Mouse (Mus musculus): ENCODE results near the gene Cdk13.

Gene Cdk13

DNA sequence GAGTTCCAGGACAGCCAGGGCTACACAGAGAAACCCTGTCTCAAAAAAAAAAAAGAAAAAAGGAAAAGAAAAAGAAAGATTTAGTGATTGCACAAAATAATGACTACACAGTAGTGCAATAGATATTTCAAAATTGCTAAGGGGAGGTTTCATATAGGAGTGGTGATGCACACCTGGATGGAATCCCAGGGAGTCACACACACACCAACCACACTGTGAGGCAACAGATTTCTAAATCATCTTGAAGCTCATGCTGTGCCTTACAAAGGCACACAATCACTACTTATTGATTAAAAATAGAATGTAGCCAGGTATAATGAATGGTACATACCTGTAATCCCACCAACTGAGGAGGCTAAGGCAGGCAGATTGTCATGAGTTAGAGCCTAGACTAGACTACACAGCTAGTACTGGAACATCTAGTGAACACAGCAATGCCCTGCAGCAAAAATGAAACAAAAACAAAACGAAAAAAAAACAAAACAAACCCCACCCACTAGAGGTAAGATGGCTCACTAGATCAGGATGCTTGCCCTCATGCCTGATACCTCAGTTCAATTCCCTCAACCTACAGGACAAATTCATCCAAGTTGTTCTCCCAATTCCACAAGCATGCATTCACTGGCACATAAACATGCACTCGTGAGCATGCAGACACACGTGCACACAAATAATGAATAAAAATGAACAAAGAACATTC, 9.0 kb downstream of the Cdk13 start:
- no peak for TF ChIP-seq GATA4 (IDR thresholded peaks at IDR 0.05; ENCODE audit: insufficient replicate concordance, low read length)

DNA sequence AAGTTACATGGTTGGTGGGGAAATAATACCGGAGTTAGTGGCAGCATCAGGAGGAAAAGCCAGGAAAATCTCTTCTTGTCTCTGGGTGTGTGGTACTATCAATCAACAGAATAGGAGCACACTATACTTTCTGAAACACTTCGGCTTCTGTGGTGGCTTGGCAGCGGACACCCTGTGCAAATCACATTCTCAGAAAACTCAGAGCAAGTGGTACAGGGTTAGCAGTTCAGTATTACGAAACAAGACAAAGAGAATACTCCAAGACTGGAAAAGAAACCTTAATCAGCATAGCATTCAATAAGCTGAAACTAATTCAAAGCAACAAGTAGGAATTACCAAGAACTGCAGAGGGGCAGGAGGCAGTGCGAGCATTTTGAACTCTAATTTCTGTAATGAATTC, 21.3 kb downstream of the Cdk13 start:
- TF ChIP-seq GATA4 (IDR thresholded peaks at IDR 0.05; ENCODE audit: insufficient replicate concordance, low read length), result no peak

DNA sequence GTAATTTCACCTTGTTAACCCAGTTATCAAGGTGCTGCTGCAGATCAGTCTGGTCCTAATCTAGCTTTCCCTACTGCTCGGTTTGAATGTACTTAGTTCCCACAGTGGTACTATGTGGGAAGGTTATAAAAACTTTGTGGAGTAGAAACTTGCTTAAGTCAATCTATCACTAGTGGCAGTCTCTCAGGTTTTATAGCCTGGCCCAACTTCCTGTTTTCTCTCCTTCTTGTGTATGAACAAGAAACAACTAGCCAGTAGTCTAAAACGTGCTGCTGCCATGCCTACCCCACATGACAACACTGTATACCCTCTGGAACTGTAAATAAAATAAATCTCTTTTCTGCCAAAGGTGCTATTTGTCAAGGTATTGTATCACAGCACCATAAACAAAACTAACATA, 25.0 kb downstream of the Cdk13 start:
- TF ChIP-seq GATA4 (IDR thresholded peaks at IDR 0.05; ENCODE audit: insufficient replicate concordance, low read length), result no peak

DNA sequence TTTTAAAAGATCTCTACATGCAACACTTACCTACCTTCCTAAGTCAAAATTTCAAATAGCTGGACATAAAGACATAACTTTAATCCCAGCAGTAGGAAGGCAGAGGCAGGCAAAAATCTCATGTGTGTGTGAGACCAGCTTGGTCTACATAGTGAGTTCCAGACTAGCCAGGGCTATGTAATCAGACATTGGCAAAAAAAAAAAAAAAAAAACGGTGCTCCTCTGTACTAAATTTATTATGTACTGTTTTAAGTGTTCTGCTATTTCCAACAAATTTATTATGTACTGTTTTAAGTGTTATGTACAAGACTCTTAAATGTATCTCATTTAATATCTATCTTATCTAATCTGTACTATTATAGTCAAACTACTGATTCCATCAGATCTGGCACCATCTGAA, 28.6 kb downstream of the Cdk13 start:
- no peak for TF ChIP-seq GATA4 (IDR thresholded peaks at IDR 0.05; ENCODE audit: insufficient replicate concordance, low read length)

DNA sequence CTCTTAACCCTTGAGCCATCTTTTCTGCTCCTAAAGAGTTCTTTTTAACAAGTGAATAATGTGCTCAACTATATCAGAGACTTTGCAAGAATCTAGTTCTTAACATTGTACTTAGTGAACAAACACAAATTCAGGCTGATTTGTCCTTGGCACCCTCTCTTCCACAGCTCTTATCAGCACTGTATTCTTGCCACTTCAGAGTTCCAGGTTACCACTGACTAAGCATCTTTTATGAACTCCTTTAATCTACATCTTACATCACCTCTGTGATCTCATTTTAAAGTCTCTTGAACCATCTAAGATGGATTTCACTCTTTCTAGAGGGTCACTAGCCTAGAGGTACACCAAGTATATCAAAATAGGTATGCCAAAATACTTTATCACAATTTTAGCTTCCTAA, 29.5 kb downstream of the Cdk13 start:
- no peak for TF ChIP-seq GATA4 (IDR thresholded peaks at IDR 0.05; ENCODE audit: insufficient replicate concordance, low read length)

DNA sequence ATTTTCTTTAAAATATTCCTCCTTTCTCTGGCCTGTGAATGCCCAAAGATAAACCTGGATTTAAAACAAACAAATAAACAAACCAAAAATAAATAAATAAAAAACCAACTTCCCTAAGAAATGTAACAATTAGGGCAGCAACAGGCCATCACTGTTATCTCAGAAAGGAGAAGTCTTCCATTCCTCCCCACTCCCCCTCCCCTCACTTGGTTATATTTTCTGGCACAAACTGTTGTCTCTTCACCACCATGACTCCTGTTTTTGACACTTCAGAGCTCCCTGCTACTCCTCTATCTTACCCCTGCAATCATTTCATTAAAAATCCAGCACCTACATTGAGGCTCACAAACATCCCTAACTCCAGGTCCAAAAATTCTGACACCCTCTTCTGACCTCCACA, 31.8 kb downstream of the Cdk13 start:
- no peak for TF ChIP-seq GATA4 (IDR thresholded peaks at IDR 0.05; ENCODE audit: insufficient replicate concordance, low read length)

DNA sequence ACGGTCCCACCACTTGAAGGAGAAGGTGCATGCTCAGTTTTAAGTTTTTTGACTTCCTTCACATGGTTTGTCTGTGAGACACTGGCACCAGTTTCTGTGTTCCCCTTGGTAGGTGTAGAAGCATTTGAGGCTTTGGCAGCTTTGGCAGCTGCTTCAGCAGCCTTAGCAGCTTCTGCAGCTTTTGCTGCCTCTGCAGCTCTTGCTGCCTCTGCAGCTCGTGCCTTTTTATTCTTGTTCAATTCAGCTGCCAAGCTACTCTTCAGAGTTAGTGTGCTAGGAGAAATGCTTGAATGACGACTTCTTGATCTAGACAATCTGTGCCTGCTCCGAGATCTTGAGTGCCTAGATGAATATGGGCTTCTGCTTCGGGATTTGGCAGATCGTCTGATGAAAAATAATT, 32.3 kb downstream of the Cdk13 start:
- no peak for TF ChIP-seq GATA4 (IDR thresholded peaks at IDR 0.05; ENCODE audit: insufficient replicate concordance, low read length)

DNA sequence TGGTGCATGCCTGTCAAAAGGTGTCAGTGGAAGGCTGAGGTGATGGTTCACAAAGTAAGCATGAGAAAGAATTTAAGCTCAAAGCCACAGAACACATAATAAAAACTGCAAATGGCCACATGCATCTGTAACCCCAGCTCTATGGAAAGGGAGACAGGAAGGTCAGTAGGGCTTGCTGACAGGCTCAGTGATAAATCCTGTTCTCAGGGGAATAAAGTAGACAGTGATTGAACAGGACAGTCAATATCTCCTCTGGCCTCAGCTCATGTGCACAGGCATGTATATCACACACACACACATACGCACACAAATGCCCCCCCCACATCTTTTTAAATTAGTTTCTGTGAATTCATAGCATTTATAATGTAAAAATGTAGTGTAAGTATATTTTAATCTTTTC, 42.5 kb downstream of the Cdk13 start:
- no peak for TF ChIP-seq GATA4 (IDR thresholded peaks at IDR 0.05; ENCODE audit: insufficient replicate concordance, low read length)

DNA sequence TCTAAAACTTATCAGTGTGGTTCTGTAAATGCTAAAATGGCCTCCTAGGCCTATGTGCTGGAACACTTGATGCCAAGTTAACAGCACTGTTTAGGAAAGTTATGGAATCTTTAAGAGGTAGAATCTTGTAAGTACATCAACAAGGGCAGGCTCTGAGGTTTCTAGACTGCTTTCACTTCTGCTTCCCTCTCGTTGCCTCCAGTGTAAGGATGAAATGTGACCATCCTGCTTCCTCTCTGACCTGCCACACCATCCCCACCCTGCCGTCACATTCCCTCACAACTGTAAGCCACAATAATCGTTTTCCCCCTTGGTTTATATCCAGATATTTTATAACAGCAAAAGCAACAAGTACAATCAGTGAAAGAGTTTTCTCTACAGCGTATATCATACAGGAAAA, 49.9 kb downstream of the Cdk13 start:
- no peak for TF ChIP-seq GATA4 (IDR thresholded peaks at IDR 0.05; ENCODE audit: insufficient replicate concordance, low read length)

DNA sequence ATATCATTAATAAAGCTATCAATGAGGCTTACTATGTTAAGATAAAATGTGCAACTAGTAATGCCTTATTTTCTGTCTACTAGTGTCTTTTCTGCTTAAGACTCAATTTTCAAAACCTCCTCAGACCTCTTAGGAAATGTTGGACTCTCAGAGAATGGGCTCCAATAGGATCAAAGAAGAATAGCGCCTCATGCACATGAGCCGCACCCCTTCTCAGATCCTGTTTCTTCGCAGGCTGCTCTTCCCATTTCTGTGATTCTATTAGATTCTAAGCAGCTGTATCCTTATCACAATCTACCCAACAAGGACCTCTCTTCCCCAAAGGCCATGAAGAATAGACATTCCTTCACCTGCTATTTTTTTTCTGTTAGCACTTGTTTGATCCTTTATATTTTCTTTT, 76.1 kb downstream of the Cdk13 start:
- no peak for TF ChIP-seq GATA4 (IDR thresholded peaks at IDR 0.05; ENCODE audit: insufficient replicate concordance, low read length)

DNA sequence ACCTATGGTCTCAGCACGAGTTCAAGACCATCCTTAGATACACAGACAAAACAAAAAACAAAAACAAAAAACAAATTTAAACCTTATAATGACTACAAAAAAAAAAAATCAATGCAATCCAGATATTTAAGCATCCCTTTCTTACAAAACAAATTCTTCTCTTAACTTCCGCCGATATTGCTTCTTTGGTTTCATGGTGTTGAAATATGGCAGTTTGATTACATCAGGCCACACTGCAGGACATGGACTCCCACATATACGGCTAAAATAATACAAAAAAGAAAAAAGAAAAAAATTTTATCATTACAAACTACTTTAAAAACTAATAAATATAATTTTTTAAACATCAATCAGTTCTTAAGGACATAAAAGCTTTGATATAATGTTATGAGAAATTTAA, 77.0 kb downstream of the Cdk13 start:
- TF ChIP-seq GATA4 (IDR thresholded peaks at IDR 0.05; ENCODE audit: insufficient replicate concordance, low read length), result no peak

DNA sequence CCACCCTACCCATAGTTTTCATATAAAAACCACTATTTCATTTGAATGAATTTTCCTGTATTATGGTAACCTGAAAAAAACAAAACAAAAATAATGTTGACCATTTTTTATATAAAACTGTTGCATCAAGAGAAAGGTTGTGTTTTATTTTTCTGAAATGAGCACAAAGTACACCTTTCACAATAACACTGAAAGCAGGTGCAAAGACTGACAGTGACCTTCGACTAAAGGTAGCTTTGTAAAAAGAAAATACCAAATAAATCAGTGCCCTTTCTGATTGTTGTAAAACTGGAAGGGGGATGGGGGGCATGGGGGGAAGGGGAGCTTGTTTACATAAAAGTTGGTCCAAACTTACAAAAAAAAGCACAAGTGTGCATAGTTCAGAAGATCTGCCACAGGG, 87.5 kb downstream of the Cdk13 start:
- TF ChIP-seq GATA4 (IDR thresholded peaks at IDR 0.05; ENCODE audit: insufficient replicate concordance, low read length), result no peak

DNA sequence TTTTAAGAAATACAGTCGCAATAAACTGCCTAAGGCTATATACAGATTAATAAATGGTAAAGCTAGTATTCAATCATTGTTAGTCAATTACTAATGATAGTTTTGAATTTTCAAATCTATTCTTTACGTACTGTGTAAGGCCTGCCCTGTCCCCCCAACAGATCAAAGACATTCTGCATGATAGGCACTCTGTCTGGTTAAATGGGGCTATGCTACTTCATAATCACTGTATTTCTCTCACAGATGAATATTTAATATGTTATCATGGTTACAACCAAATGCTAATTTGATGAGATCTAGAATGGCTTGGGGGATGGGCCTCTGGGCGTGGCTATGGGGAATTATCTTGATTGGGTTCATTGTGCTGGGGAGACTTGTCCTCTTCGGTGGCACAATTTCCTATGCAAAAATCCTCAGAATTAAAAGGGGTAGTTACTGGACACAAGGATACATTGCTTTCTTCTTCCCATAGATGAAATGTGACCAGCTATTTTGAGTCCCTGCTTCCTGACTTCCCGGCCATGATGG, 96.0 kb downstream of the Cdk13 start:
- TF ChIP-seq GATA4 (IDR thresholded peaks at IDR 0.05; ENCODE audit: insufficient replicate concordance, low read length), result no peak

DNA sequence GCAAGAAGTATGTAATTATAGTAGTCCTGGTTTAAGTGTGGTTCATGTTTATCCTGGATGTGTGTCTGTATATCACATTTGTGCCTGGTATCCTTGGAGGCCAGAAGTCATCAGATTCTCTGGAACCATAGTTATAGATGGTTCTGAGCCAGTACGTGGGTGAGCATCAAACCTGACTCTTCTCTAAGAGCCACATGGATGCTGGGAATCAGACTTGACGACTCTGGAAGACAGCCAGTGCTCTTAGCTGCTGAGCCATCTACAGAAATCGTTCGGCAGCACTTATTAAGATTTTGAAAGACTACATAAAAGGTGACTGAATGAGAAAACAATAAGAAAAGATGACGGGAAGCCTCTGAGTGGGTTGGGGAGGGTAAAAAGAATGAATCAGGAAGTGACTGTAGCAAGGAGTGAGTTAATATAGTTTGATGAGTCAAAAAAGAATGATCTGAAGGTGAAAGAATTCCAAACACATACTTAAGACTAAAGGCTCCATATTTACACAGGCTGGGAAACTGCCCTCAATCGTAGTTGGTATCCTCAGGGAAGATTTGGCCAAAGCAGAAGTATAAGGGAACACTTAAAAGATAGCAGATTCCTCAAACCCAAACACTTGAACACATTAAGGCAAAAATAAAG, 99.6 kb downstream of the Cdk13 start:
- TF ChIP-seq GATA4 (IDR thresholded peaks at IDR 0.05; ENCODE audit: insufficient replicate concordance, low read length), result no peak

DNA sequence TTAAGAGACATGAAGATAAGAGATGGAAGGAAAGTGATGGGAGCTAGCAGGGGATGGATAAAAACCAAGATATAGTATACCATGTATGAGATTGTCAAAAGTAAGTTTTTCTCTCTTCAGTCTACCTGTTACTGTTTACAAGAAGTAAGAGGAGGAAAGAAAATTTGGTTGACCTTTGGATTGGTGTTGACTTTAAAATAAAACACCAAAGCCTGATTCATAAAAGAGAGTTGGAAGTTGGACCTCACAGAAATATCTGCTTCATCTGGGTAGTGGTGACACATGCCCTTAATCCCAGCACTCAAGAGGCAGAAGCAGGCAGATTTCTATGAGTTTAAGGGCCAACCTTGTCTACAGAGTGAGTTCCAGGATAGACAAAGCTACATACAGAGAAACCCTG, 102.6 kb downstream of the Cdk13 start:
- no peak for TF ChIP-seq GATA4 (IDR thresholded peaks at IDR 0.05; ENCODE audit: insufficient replicate concordance, low read length)

DNA sequence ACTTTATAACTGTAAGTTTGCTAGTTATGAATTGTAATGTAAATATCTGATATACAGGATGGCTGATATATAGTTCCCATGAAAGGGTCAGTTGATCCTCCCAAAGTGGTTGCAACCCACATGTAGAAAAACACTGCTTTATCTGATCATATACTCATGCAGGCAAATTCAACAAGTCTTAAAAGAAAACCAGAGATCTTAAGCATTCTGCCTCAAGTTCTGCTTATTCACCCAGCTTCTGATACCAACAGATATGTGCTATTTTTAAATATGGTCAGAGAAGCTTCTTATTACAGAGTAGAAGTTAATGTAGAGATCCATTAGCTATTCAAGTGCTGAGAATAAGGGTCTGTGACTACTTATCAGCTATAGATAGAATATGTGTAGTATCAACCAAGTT, 103.6 kb downstream of the Cdk13 start:
- no peak for TF ChIP-seq GATA4 (IDR thresholded peaks at IDR 0.05; ENCODE audit: insufficient replicate concordance, low read length)

Measured in liver, adult (tissue).